8 mouse cellular contexts compared by ENCODE assay signal in the genomic region with DNA sequence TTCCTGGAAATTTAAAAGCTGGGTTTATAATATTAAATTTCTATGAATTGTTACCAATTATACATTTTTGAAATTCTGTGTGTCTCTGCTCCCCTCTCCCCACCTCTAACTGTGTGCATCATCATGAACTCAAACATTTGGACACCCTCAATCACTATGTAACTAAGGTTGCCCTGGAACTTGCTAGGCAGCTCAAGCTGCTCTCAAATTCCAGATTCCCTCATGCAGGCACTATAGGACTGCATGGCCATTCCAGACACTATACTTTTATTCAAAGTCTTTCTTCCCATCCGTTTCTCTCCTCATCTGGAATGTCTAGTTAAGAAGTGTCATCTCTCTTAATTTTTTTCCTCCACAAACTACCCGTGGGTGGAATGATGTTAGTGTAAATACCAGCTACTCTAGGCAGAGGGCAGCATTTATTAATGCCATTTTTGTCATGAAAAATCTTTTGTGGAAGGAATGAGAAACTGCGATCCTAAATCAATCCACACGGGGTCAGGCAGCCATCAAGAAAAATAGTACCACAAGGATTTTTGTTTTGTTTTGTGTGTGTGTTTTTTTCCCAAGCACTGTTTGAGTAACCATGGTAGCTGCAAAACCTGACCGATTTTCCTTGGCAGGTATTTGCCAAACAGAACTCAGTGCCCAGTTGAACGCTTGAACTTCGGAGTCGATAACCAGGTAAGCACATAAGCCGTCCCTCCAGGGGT. TPM values are rescaled to one million over a fixed set of nuclear protein-coding genes. Genes with fewer than 3 reads are reported as not detected.
A peak's percentile ranks its signal among the peaks of the same experiment; 100 is the strongest.
DNase-seq lines count a peak whose midpoint lies in the region; ATAC-seq lines count a peak whose summit lies in the region.

No protein-coding gene starts in this region.

- H3K27ac ChIP-seq in heart, embryonic 10.5 days, result peak overlapping the region; percentile 29; the same call in 1 of the 2 replicates
- no peak overlapping the region for H3K27ac ChIP-seq in lung, embryonic 16.5 days (ENCODE audit: low read length)

- H3K4me1 ChIP-seq in heart, embryonic 10.5 days, result peaks cover 21% of the 10 kb centered on the region
- H3K4me1 ChIP-seq in lung, embryonic 16.5 days (replicated peaks; ENCODE audit: control insufficient read depth, insufficient read depth, low read length), result peaks cover 3% of the 10 kb centered on the region; the same call in 1 of the 2 replicates

- no peaks in the 10 kb centered on the region for H3K9me3 ChIP-seq in heart, embryonic 10.5 days
- H3K9me3 ChIP-seq in lung, embryonic 16.5 days (ENCODE audit: control insufficient read depth, low read length), result no peaks in the 10 kb centered on the region

- WGBS in heart, embryonic 10.5 days, result 48% methylated on average over 9 of the region's 9 CpGs
- 25% methylated on average over 9 of the region's 9 CpGs for WGBS in lung, embryonic 16.5 days

- H3K36me3 ChIP-seq in heart, embryonic 10.5 days, result no peaks in the 10 kb centered on the region
- H3K36me3 ChIP-seq in lung, embryonic 16.5 days (ENCODE audit: control insufficient read depth, insufficient read depth, low read length), result no peaks in the 10 kb centered on the region

- ATAC-seq in lung, embryonic 16.5 days (ENCODE audit: low read depth), result peak; percentile 10; the same call in 1 of the 2 replicates

- no peaks in the 10 kb centered on the region for H3K27me3 ChIP-seq in heart, embryonic 10.5 days (ENCODE audit: insufficient read depth, poor library complexity, severe bottlenecking)
- H3K27me3 ChIP-seq in lung, embryonic 16.5 days (ENCODE audit: control insufficient read depth, insufficient read depth, low read depth, low read length), result no peaks in the 10 kb centered on the region

- no peak overlapping the region for H3K4me3 ChIP-seq in heart, embryonic 10.5 days
- H3K4me3 ChIP-seq in lung, embryonic 16.5 days (ENCODE audit: low read length), result no peak overlapping the region

- peak; percentile 25 for DNase-seq in ovary, postnatal 14 days (ENCODE audit: low spot score)
- no peak for DNase-seq in ovary, postnatal 10 days (ENCODE audit: low spot score)
- DNase-seq in cerebellum, postnatal 36 days, result peak; percentile 47 to 67
- no peak for DNase-seq in heart, embryonic 10.5 days (ENCODE audit: low spot score)
- DNase-seq in kidney, postnatal 36 days, result peak; percentile 54 to 73
- peak; percentile 22 for DNase-seq in right cerebral cortex, postnatal 14 days
- no peak for DNase-seq in spleen, postnatal 14 days (ENCODE audit: low spot score in 2 of 2)

- no peak overlapping the region for H3K9ac ChIP-seq in lung, embryonic 16.5 days (ENCODE audit: low read length)

- peak overlapping the region; percentile 36; the same call in 1 of the 2 replicates for H3K4me2 ChIP-seq in lung, embryonic 16.5 days (ENCODE audit: low read depth, low read length)

RNA-seq across cellular contexts. Expression of a gene that starts 13.7 kb away (rescaled TPM):
- polyA plus RNA-seq in heart, embryonic 10.5 days (2016; fragmentation: Nextera tagmentation; extraction: Ambion mirVana), result 8.1 and 9.0 TPM in 2 replicates
- 3.1 and 3.3 TPM in 2 replicates for polyA plus RNA-seq in lung, embryonic 16.5 days (2015; fragmentation: Nextera tagmentation; extraction: Ambion mirVana)

RNA-seq across cellular contexts. Expression of a gene that starts 15.3 kb away (rescaled TPM):
- polyA plus RNA-seq in heart, embryonic 10.5 days (2016; fragmentation: Nextera tagmentation; extraction: Ambion mirVana), result 0.10 TPM in 1 of 2 replicates, not detected in the other
- polyA plus RNA-seq in lung, embryonic 16.5 days (2015; fragmentation: Nextera tagmentation; extraction: Ambion mirVana), result 1.3 and 1.4 TPM in 2 replicates

RNA-seq across cellular contexts. Expression of a gene that starts 16.2 kb away (rescaled TPM):
- polyA plus RNA-seq in heart, embryonic 10.5 days (2016; fragmentation: Nextera tagmentation; extraction: Ambion mirVana), result 2.0 and 3.6 TPM in 2 replicates
- 1.2 and 1.3 TPM in 2 replicates for polyA plus RNA-seq in lung, embryonic 16.5 days (2015; fragmentation: Nextera tagmentation; extraction: Ambion mirVana)

RNA-seq across cellular contexts. Expression of a gene that starts 59.8 kb away (rescaled TPM):
- not detected in 2 replicates for polyA plus RNA-seq in heart, embryonic 10.5 days (2016; fragmentation: Nextera tagmentation; extraction: Ambion mirVana)
- polyA plus RNA-seq in lung, embryonic 16.5 days (2015; fragmentation: Nextera tagmentation; extraction: Ambion mirVana), result 0.58 TPM in 1 of 2 replicates, not detected in the other

Comparison
In these comparisons a context has a peak if more than half of its experiments do, and no peak if none do; other contexts are left out.
1. DNase-seq: peak in ovary, postnatal 14 days (single experiment), cerebellum, postnatal 36 days (2 of 2), kidney, postnatal 36 days (2 of 2) and right cerebral cortex, postnatal 14 days (single experiment); none in ovary, postnatal 10 days (single experiment), heart, embryonic 10.5 days (single experiment) and spleen, postnatal 14 days (0 of 2).